Mouse (Mus musculus): ENCODE results near the gene Gm4559. TPM values are rescaled to one million over a fixed set of nuclear protein-coding genes. Genes with fewer than 3 reads are reported as not detected.
A peak's percentile ranks its signal among the peaks of the same experiment; 100 is the strongest.
"Not testable (repeated sequence)": the region's sequence is repeated elsewhere in the genome, so short reads cannot be mapped to it uniquely, and the experiment has no call there.

Gm4559 gene
- polyA plus RNA-seq, 1 experiment from 2014 or later, result not detected

DNA sequence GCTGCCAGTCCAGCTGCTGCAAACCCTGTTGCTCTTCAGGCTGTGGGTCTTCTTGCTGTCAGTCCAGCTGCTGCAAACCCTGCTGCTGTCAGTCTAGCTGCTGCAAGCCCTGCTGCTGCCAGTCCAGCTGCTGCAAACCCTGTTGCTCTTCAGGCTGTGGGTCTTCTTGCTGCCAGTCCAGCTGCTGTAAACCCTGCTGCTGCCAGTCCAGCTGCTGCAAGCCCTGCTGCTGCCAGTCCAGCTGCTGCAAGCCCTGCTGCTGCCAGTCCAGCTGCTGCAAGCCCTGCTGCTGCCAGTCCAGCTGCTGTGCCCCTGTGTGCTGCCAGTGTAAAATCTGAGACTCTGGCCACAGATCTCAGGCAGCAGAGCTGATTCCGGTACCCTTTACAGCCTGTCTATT is 29.8 kb upstream of the Gm4559 start:
- not testable (repeated sequence) for H3K9me3 ChIP-seq (replicated peaks; ENCODE audit: control insufficient read depth, low read length); H3K27ac ChIP-seq (ENCODE audit: low read length); H3K4me3 ChIP-seq (ENCODE audit: low read length); H3K4me1 ChIP-seq (ENCODE audit: control insufficient read depth, insufficient read depth, low read length); H3K27me3 ChIP-seq (ENCODE audit: control insufficient read depth, insufficient read depth, low read length); H3K36me3 ChIP-seq (ENCODE audit: control insufficient read depth, insufficient read depth); ATAC-seq (replicated peaks; ENCODE audit: extremely low read depth, insufficient read depth, low FRiP score); H3K9ac ChIP-seq (ENCODE audit: low read length); H3K4me2 ChIP-seq (ENCODE audit: low read depth, low read length)
- 76% methylated on average over 1 of the region's 1 CpGs for WGBS

DNA sequence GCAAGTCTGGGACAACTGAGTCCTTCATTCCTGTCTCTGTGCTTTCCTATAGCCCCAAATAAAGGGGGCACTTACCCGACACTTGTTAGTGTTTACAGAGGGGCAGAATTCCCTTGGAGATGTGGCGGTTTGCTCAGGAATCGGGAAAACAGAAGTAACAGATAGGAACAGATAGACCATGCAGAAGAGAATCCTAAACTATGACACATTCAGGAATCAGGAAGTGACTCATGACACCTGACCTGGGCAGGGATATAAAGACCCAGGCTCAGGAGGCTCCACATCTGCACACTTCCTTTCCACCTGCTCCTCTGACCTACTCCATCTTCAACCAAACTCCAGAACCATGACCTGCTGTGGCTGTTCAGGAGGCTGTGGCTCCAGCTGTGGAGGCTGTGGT is 29.1 kb upstream of the Gm4559 start, which contains the start of gene Krtap5-4:
Krtap5-4 (plus strand) TSS at position 301 of the 400 bp plus-strand sequence.
- Histone ChIP-seq H3K9me3 (replicated peaks; ENCODE audit: control insufficient read depth, low read length) (no peaks in the 10 kb centered on the region), H3K36me3 (ENCODE audit: control insufficient read depth, insufficient read depth) (no peaks in the 10 kb centered on the region), H3K4me2 (ENCODE audit: low read depth, low read length) (no peak within 1 kb of the TSS), H3K4me3 (ENCODE audit: low read length) (no peak within 1 kb of the TSS), H3K27me3 (ENCODE audit: control insufficient read depth, insufficient read depth, low read length) (no peaks in the 10 kb centered on the region), H3K27ac (ENCODE audit: low read length) (no peak within 1 kb of the TSS), H3K4me1 (ENCODE audit: control insufficient read depth, insufficient read depth, low read length) (no peaks in the 10 kb centered on the region), H3K9ac (ENCODE audit: low read length) (no peak within 1 kb of the TSS)
- WGBS, result 36% methylated on average over 3 of the region's 3 CpGs
- ATAC-seq (replicated peaks; ENCODE audit: extremely low read depth, insufficient read depth, low FRiP score), result no peak

GRCm38 (mm10) chr7:142297018-142297417 is 22.9 kb upstream of the Gm4559 start, which contains the start of gene Krtap5-1:
TSS of gene Krtap5-1 (minus strand) at chr7:142297118.
- H3K9me3 ChIP-seq (replicated peaks; ENCODE audit: control insufficient read depth, low read length); H3K27ac ChIP-seq (ENCODE audit: low read length); H3K36me3 ChIP-seq (ENCODE audit: control insufficient read depth, insufficient read depth): not testable (repeated sequence)

GRCm38 (mm10) chr7:142296108-142296507 is 21.9 kb upstream of the Gm4559 start:
- not testable (repeated sequence) for H3K4me3 ChIP-seq (ENCODE audit: low read length); H3K36me3 ChIP-seq (ENCODE audit: control insufficient read depth, insufficient read depth); H3K4me2 ChIP-seq (ENCODE audit: low read depth, low read length); H3K9me3 ChIP-seq (replicated peaks; ENCODE audit: control insufficient read depth, low read length); H3K27ac ChIP-seq (ENCODE audit: low read length); ATAC-seq (replicated peaks; ENCODE audit: extremely low read depth, insufficient read depth, low FRiP score); H3K9ac ChIP-seq (ENCODE audit: low read length); H3K4me1 ChIP-seq (ENCODE audit: control insufficient read depth, insufficient read depth, low read length); H3K27me3 ChIP-seq (ENCODE audit: control insufficient read depth, insufficient read depth, low read length)
- 15% methylated on average over 4 of the region's 4 CpGs for WGBS

More at GRCm38 (mm10) chr7:142297018-142297417, 22.9 kb upstream of the Gm4559 start, which contains the start of gene Krtap5-1:
- not testable (repeated sequence) for H3K4me2 ChIP-seq (ENCODE audit: low read depth, low read length); ATAC-seq (replicated peaks; ENCODE audit: extremely low read depth, insufficient read depth, low FRiP score); H3K9ac ChIP-seq (ENCODE audit: low read length); H3K4me1 ChIP-seq (ENCODE audit: control insufficient read depth, insufficient read depth, low read length); H3K27me3 ChIP-seq (ENCODE audit: control insufficient read depth, insufficient read depth, low read length); H3K4me3 ChIP-seq (ENCODE audit: low read length)

DNA sequence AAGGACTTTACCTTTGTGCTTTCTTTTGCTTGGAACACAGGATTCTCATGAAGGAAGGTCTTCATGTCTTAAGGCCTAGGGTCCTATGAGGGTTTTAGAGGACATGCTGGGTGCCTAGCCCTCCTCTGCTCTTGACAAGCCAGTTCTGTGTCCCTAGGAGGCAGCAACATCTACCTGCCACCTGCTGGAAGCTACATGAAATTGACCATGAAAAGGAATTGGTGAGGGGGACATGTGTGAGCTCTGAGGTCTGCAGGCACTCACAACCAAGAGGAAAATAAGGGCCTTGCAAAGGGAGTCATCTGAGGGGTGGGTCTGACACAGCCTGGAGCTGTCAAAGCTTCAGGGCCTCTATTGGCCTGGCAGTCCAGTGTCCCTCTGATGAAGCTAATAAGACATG is 21.3 kb upstream of the Gm4559 start:
- Histone ChIP-seq H3K4me1 (ENCODE audit: control insufficient read depth, insufficient read depth, low read length) (peaks cover 9% of the 10 kb centered on the region; the same call in 1 of the 2 replicates), H3K4me2 (ENCODE audit: low read depth, low read length) (no peak overlapping the region), H3K27ac (ENCODE audit: low read length) (no peak overlapping the region), H3K9me3 (replicated peaks; ENCODE audit: control insufficient read depth, low read length) (no peaks in the 10 kb centered on the region), H3K36me3 (ENCODE audit: control insufficient read depth, insufficient read depth) (no peaks in the 10 kb centered on the region), H3K4me3 (ENCODE audit: low read length) (no peak overlapping the region), H3K9ac (ENCODE audit: low read length) (no peak overlapping the region), H3K27me3 (ENCODE audit: control insufficient read depth, insufficient read depth, low read length) (no peaks in the 10 kb centered on the region)
- ATAC-seq (replicated peaks; ENCODE audit: extremely low read depth, insufficient read depth, low FRiP score), result no peak

DNA sequence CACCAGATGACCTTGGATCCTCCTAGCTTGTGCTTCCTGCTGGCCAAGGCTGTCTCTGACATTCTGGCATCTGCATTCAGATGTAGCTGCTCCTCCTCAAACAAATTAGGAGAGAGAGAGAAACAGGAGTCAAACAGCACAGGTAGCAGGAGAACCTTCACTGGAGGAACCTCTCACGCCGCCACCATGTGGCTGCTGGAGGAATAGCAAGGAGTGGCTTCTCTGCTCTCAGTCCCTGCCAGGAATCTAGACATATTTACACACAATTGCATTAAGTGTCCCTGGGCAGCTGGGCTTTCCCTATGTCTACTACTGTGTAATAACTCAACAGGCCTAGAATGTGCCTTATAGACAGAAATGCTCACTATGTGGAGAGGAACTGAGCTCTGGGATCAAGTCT is 19.7 kb upstream of the Gm4559 start:
- H3K4me2 ChIP-seq (ENCODE audit: low read depth, low read length); ATAC-seq (replicated peaks; ENCODE audit: extremely low read depth, insufficient read depth, low FRiP score); H3K4me1 ChIP-seq (ENCODE audit: control insufficient read depth, insufficient read depth, low read length); H3K4me3 ChIP-seq (ENCODE audit: low read length); H3K9ac ChIP-seq (ENCODE audit: low read length); H3K36me3 ChIP-seq (ENCODE audit: control insufficient read depth, insufficient read depth); H3K27ac ChIP-seq (ENCODE audit: low read length); H3K9me3 ChIP-seq (replicated peaks; ENCODE audit: control insufficient read depth, low read length); H3K27me3 ChIP-seq (ENCODE audit: control insufficient read depth, insufficient read depth, low read length): not testable (repeated sequence)
- WGBS, result 0% methylated on average over 2 of the region's 2 CpGs

DNA sequence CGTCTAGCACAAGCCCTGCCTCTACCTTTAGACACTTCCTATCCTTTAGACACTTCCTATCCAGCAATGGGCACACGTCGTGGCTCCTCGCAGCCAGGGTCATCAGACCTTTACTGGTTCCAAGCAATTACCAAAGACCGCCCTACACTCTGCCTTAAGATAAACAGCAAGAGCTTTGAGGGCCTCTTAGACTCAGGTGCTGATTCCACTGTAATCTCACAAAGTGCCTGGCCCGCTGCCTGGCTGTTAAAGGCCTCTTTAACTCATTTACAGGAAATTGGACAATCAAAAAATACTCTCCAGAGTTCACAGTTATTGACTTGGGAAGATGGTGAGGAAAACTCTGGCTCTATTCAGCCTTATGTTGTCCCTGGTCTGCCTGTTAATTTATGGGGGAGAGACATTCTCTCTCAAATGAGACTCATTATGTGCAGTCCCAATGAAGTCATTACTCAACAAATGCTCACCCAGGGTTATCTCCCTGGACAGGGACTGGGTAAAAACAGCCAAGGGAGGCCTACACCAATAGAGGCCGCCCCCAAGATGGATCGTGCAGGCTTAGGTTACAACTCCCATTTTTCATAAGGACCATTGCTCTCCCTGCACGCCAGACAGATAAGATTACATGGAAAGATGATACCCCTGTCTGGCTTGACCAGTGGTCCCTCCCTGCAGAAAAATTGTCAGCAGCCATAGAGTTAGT is 11.9 kb upstream of the Gm4559 start:
- not testable (repeated sequence) for H3K9ac ChIP-seq (ENCODE audit: low read length); H3K9me3 ChIP-seq (replicated peaks; ENCODE audit: control insufficient read depth, low read length); H3K4me2 ChIP-seq (ENCODE audit: low read depth, low read length); H3K27me3 ChIP-seq (ENCODE audit: control insufficient read depth, insufficient read depth, low read length); H3K36me3 ChIP-seq (ENCODE audit: control insufficient read depth, insufficient read depth); H3K27ac ChIP-seq (ENCODE audit: low read length); ATAC-seq (replicated peaks; ENCODE audit: extremely low read depth, insufficient read depth, low FRiP score); H3K4me3 ChIP-seq (ENCODE audit: low read length)
- H3K4me1 ChIP-seq (ENCODE audit: control insufficient read depth, insufficient read depth, low read length), result peaks cover 17% of the 10 kb centered on the region
- WGBS, result 54% methylated on average over 9 of the region's 9 CpGs

DNA sequence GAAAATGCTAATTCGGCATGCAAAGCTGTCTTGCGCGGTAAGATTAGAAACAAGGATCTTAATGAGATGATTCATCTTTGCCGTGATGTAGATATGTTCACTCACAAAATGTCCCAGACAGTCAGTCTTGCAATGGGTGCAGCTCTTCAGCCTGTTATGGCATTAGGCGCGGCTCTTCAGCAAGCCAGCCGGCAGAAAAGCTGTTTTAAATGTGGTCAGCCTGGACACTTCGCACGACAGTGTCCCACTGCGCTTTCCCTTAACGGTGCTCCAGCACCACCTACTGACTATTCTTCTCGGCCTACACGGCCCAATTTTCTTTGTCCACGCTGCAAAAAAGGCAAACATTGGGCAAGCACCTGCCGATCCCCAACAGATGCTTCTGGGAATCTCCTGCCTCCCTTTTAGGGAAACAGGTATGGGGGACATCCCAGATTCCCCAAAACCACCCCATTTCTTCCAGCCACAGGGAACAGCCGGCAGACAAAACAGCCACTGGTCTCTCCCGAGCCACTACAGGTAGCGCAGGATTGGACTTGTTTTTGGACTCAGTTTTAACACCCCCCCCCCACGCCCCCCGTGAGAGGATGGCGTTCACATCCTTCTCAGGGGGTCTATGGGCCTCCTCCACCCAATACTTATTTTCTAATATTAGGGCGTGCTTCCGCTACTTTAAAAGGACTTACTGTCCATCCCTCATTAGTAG is 11.1 kb upstream of the Gm4559 start:
- WGBS, result 23% methylated on average over 23 of the region's 23 CpGs
- H3K4me3 ChIP-seq (ENCODE audit: low read length), result peak overlapping the region; percentile 79
- ATAC-seq (replicated peaks; ENCODE audit: extremely low read depth, insufficient read depth, low FRiP score), result peak; percentile 56
- no peaks in the 10 kb centered on the region for H3K9me3 ChIP-seq (replicated peaks; ENCODE audit: control insufficient read depth, low read length)
- H3K4me2 ChIP-seq (ENCODE audit: low read depth, low read length), result peak overlapping the region; percentile 79
- H3K36me3 ChIP-seq (ENCODE audit: control insufficient read depth, insufficient read depth), result no peaks in the 10 kb centered on the region
- peak overlapping the region; percentile 77 for H3K9ac ChIP-seq (ENCODE audit: low read length)
- H3K27ac ChIP-seq (ENCODE audit: low read length), result peak overlapping the region; percentile 49
- peaks cover 2% of the 10 kb centered on the region; the same call in 1 of the 2 replicates for H3K27me3 ChIP-seq (ENCODE audit: control insufficient read depth, insufficient read depth, low read length)
- peaks cover 17% of the 10 kb centered on the region for H3K4me1 ChIP-seq (ENCODE audit: control insufficient read depth, insufficient read depth, low read length)

DNA sequence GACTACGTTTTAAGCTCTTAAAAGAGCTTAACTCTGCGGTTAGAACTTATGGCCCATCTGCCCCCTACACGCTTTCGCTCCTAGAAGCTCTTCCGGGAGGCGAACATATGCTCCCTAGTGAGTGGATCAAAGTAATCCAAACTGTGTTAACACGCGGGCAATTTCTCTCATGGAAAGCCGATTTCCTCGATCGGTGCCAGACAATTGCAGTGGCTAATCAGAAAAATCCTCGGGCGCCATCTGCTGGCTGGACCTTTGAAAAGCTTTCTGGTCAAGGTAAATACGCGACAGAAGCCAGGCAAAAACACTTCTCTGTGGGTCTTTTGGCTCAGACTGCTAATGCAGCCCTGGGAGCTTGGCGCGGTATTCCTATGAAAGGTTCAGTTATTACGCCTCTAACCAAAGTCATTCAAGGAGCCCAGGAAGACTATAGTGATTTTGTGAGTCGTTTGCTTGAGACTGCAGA is 10.5 kb upstream of the Gm4559 start:
- H3K36me3 ChIP-seq (ENCODE audit: control insufficient read depth, insufficient read depth), result no peaks in the 10 kb centered on the region
- WGBS, result under 1% methylated on average over 19 of the region's 19 CpGs
- peak overlapping the region; percentile 79 for H3K4me2 ChIP-seq (ENCODE audit: low read depth, low read length)
- H3K27ac ChIP-seq (ENCODE audit: low read length), result peak overlapping the region; percentile 84
- peak overlapping the region; percentile 79 for H3K4me3 ChIP-seq (ENCODE audit: low read length)
- peaks cover 2% of the 10 kb centered on the region; the same call in 1 of the 2 replicates for H3K27me3 ChIP-seq (ENCODE audit: control insufficient read depth, insufficient read depth, low read length)
- H3K9me3 ChIP-seq (replicated peaks; ENCODE audit: control insufficient read depth, low read length), result no peaks in the 10 kb centered on the region
- peaks cover 17% of the 10 kb centered on the region for H3K4me1 ChIP-seq (ENCODE audit: control insufficient read depth, insufficient read depth, low read length)
- peak overlapping the region; percentile 77 for H3K9ac ChIP-seq (ENCODE audit: low read length)
- ATAC-seq (replicated peaks; ENCODE audit: extremely low read depth, insufficient read depth, low FRiP score), result peak; percentile 71
